Mouse (Mus musculus) granulocyte monocyte progenitor cell, adult 5-6 weeks (primary cell): ENCODE results near the gene Mindy3. TPM values are rescaled to one million over a fixed set of nuclear protein-coding genes. Genes with fewer than 3 reads are reported as not detected.

ENCODE experiments used
- ATAC-seq: replicated peaks from 2 replicates; pipeline ENCODE4 v1.8.0; 2016; ENCODE audit warnings: mild to moderate bottlenecking, moderate TSS enrichment, inconsistent platforms; ENCODE audit not compliant: poor library complexity, severe bottlenecking
- total RNA-seq, 2 experiments: library from RNA; stranded (forward) in 1 of 2; stranded (reverse) in 1 of 2; fragments of 200-712, 200-1000 nt in 1 of 2; fragments of >200 nt in 1 of 2; fragmentation: Nextera tagmentation in 1 of 2; gene quantifications; 2 replicates each; pipeline ENCODE4 v1.2.3; 2014 to 2017

Mindy3 gene
- total RNA-seq, 2 experiments from 2014 or later = 19.9 to 59.0 TPM

- peak; percentile 84 for ATAC-seq
These were observed 110.8 kb downstream of the Mindy3 start for GRCm38 (mm10) chr2:12308466-12308865.

DNA sequence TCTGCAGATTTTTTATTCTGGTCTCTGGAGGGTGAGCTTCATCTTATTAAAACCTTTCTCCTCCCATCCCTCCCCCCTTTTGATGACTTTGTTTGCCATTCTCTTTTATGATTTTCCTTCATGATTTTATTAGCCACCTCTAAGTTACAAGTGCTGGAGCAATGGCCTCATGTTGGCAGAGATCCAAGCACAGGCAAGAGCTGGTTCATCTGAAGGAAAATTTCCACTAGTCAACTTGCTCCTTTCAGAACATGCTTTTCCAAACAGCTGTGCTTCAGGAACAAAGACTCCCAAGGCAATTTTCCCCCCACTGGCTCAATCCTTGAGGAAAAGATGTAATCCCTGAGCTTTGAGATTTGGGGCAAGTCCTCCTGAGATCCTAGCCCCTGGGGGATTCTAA, 112.0 kb downstream of the Mindy3 start:
- ATAC-seq = no peak

- no peak for ATAC-seq
These were observed 114.1 kb downstream of the Mindy3 start for GRCm38 (mm10) chr2:12305064-12305650.

DNA sequence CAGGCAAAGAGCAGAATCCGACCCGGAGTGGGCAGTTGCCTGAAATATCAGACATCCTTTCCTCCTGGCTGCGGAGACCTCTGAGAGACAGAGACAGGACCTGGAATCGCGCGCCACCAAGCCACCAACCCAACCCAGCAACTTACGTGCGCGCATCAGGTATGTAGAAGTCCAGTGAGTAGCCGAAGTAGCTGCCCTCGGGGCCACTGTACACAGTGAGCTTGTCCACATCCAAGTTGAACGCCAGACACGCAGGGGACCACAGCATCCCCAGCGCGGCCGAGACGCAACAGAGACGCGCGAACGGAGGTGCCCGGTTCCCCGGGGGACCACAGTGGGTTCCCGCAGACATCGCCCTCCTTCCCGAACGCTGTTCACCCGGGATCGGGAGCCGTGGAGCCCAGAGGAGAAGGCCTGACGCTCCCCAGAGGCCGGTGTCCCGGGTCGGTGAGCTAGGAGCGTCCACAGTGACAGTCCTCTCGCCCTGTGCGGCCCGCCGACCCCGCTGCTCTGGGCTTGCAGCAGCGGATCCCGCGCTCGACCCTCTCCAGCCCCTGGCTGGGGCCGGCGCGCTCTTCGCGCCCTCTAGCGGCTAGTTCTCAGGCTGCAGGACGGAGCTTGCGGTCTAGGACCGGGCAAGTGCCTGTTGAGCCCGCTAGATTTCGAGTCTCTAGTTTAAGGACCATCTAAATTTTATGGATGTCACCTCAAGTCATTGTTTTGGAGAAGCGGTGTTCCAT, 117.7 kb downstream of the Mindy3 start, which contains the start of gene Itga8:
Itga8 (minus strand) TSS at position 492 of the 740 bp plus-strand sequence.
- peak; percentile 92 for ATAC-seq

GRCm38 (mm10) chr2:12300449-12301228, 118.6 kb downstream of the Mindy3 start:
- no peak for ATAC-seq

GRCm38 (mm10) chr2:12297287-12297686, 122.0 kb downstream of the Mindy3 start:
- ATAC-seq = no peak

Other genes with a start within 250 kb of the Mindy3 start
- gene Itga8, start 117.5 kb downstream of the Mindy3 start, total RNA-seq (2014; fragmentation: Nextera tagmentation) = 8.3 TPM in 1 of 2 replicates, not detected in the other
- 0.09 and 1.1 TPM in 2 replicates for gene Itga8, start 117.5 kb downstream of the Mindy3 start, total RNA-seq (2017)